Mouse (Mus musculus) embryonic facial prominence, embryonic 12.5 days (tissue): ENCODE data around the gene Omp. TPM values are rescaled to one million over a fixed set of nuclear protein-coding genes. Genes with fewer than 3 reads are reported as not detected.

Experiments used
- ATAC-seq: fragments of 200-750 bp; cut with Nextera tagmentation; 2 replicates; pipeline ENCODE4 v1.8.0; 2017; ENCODE audit not compliant: insufficient number of reproducible peaks, insufficient read depth, low FRiP score, low TSS enrichment
- H3K27ac ChIP-seq: fragments of 300-500 bp; sonication (generic); 2 replicates; pipeline ENCODE4 v1.5.1; 2016; ENCODE audit warnings: mild to moderate bottlenecking
- H3K27me3 ChIP-seq: fragments of 300-500 bp; sonication (generic); 2 replicates; pipeline ENCODE4 v1.6.1; 2016; ENCODE audit warnings: mild to moderate bottlenecking, moderate library complexity
- H3K36me3 ChIP-seq: fragments of 300-500 bp; sonication (generic); 2 replicates; pipeline ENCODE4 v1.6.1; 2016; ENCODE audit warnings: mild to moderate bottlenecking
- H3K4me1 ChIP-seq: fragments of 300-500 bp; sonication (generic); 2 replicates; pipeline ENCODE4 v1.6.1; 2016
- H3K4me2 ChIP-seq: fragments of 300-500 bp; sonication (generic); replicated peaks from 2 replicates; pipeline ENCODE4 v1.6.1; 2016; ENCODE audit warnings: mild to moderate bottlenecking, moderate library complexity
- H3K4me3 ChIP-seq: fragments of 300-500 bp; sonication (generic); 2 replicates; pipeline ENCODE4 v1.5.1; 2016; ENCODE audit warnings: mild to moderate bottlenecking
- H3K9ac ChIP-seq: fragments of 300-500 bp; sonication (generic); 2 replicates; pipeline ENCODE4 v1.6.1; 2016; ENCODE audit warnings: mild to moderate bottlenecking, moderate library complexity
- H3K9me3 ChIP-seq: fragments of 300-500 bp; sonication (generic); 2 replicates; pipeline ENCODE4 v1.6.1; 2016; ENCODE audit warnings: mild to moderate bottlenecking, moderate library complexity
- WGBS: fragments of 180-500 bp; shearing (Covaris S2); methylation state at CpG from one replicate; pipeline ENCODE4 v1.1.7; 2016; 5-methylcytosine and 5-hydroxymethylcytosine counted together
- polyA plus RNA-seq: library from polyadenylated mRNA; unstranded; fragments of >200 nt; fragmentation: Nextera tagmentation; extraction: Ambion mirVana; gene quantifications from 2 replicates; pipeline ENCODE4 v1.2.1, GENCODE M21; 2016

Gene Omp
- polyA plus RNA-seq, 1 experiment from 2014 or later = 0.46 TPM

GRCm38 (mm10) chr7:98111233-98111632 is 34.1 kb downstream of the Omp start:
- Histone ChIP-seq H3K9ac (peak overlapping the region; percentile 58), H3K27ac (no peak overlapping the region)
- 5% methylated on average over 25 of the region's 25 CpGs for WGBS

DNA sequence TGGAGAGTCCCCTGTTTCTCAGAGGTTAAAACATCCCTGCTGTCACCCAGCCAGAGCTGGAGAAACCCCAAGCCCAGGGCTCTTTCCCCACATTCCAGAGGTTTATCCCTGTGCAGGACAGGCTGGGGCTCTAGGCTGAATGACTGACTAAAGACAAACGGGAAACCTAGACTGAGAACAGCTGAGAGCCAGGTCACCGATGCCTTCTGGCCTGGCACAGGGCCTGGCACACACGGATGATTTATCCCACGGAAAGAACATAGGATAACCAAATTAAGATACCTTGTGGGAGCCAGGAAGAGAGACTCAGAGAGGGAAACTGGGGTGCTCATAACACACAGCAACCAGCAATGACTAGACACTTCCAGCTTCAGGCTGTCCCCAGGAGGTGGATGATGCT is 35.5 kb downstream of the Omp start:
- H3K9ac ChIP-seq = no peak overlapping the region
- H3K4me2 ChIP-seq = no peak overlapping the region
- WGBS = 69% methylated on average over 4 of the region's 4 CpGs

More at GRCm38 (mm10) chr7:98111233-98111632, 34.1 kb downstream of the Omp start:
- no peaks in the 10 kb centered on the region for H3K36me3 ChIP-seq
- peak overlapping the region; percentile 52 for H3K4me2 ChIP-seq
- H3K4me1 ChIP-seq = peaks cover 13% of the 10 kb centered on the region
- H3K4me3 ChIP-seq = peak overlapping the region; percentile 20
- peaks cover 34% of the 10 kb centered on the region for H3K27me3 ChIP-seq
- ATAC-seq = no peak
- no peaks in the 10 kb centered on the region for H3K9me3 ChIP-seq

GRCm38 (mm10) chr7:98108636-98109430 is 36.5 kb downstream of the Omp start:
- no peak overlapping the region for H3K4me3 ChIP-seq
- H3K27ac ChIP-seq = no peak overlapping the region
- H3K4me1 ChIP-seq = peaks cover 13% of the 10 kb centered on the region
- H3K9ac ChIP-seq = no peak overlapping the region
- 84% methylated on average over 16 of the region's 16 CpGs for WGBS
- peaks cover 29% of the 10 kb centered on the region for H3K27me3 ChIP-seq
- peak; percentile 36; the same call in 1 of the 2 replicates for ATAC-seq
- H3K4me2 ChIP-seq = no peak overlapping the region
- no peaks in the 10 kb centered on the region for H3K36me3 ChIP-seq
- H3K9me3 ChIP-seq = no peaks in the 10 kb centered on the region

More for the DNA sequence above, 35.5 kb downstream of the Omp start:
- no peak overlapping the region for H3K27ac ChIP-seq
- no peaks in the 10 kb centered on the region for H3K36me3 ChIP-seq
- H3K4me3 ChIP-seq = no peak overlapping the region
- ATAC-seq = no peak
- H3K4me1 ChIP-seq = peaks cover 13% of the 10 kb centered on the region
- H3K9me3 ChIP-seq = no peaks in the 10 kb centered on the region
- peaks cover 29% of the 10 kb centered on the region for H3K27me3 ChIP-seq

DNA sequence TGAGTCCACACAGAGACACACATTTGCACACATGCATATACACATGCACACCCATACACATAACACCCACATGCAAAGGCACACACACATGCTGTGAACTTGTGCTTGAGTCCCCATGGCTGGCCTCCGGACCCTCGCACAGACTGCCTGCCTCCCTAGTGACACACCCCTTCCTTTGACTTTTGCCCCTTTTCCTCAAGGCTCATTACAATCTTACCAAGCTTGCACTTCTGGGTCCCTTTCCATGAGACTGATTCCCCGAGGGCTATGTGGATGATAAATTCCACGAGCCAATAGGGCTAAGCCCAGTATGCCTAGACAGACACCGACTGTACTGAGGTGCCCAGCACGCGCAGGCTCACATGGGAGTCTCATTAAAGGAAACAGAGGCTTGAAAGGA is 39.0 kb downstream of the Omp start:
- 87% methylated on average over 7 of the region's 7 CpGs for WGBS

GRCm38 (mm10) chr7:98104481-98105435 is 40.5 kb downstream of the Omp start:
- no peaks in the 10 kb centered on the region for H3K36me3 ChIP-seq
- 0 out of 2 replicates have a peak overlapping the region, but pooled peaks have one; percentile 38 for H3K9ac ChIP-seq
- no peak for ATAC-seq
- no peak overlapping the region for H3K4me3 ChIP-seq
- H3K27ac ChIP-seq = no peak overlapping the region
- 63% methylated on average over 16 of the region's 16 CpGs for WGBS
- peaks cover 9% of the 10 kb centered on the region; the same call in 1 of the 2 replicates for H3K4me1 ChIP-seq
- peaks cover 3% of the 10 kb centered on the region; the same call in 1 of the 2 replicates for H3K27me3 ChIP-seq
- H3K9me3 ChIP-seq = no peaks in the 10 kb centered on the region
- H3K4me2 ChIP-seq = no peak overlapping the region

More for the DNA sequence above, 39.0 kb downstream of the Omp start:
- Histone ChIP-seq H3K4me1 (peaks cover 15% of the 10 kb centered on the region), H3K36me3 (no peaks in the 10 kb centered on the region), H3K9me3 (no peaks in the 10 kb centered on the region), H3K4me3 (no peak overlapping the region), H3K4me2 (no peak overlapping the region), H3K27me3 (peaks cover 12% of the 10 kb centered on the region), H3K9ac (no peak overlapping the region), H3K27ac (no peak overlapping the region)
- no peak for ATAC-seq

DNA sequence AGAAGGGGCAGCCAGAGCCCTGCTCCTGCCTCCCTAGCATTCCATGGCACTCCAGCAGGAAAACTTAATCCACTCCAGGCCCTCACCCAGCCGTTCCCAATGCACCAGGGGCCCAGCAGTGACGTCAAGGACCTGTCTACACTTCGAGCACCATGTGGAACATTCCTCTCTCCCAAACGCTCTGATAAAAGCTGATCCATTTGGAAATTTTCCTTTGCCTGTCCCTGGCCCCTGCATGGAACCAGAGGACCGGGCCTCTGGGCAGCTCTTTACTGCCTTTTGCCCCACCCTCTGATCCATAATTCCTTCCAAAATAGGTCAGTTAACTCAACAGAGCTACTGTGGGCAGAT is 41.4 kb downstream of the Omp start:
- no peaks in the 10 kb centered on the region for H3K9me3 ChIP-seq
- H3K4me2 ChIP-seq = no peak overlapping the region
- no peak overlapping the region for H3K9ac ChIP-seq
- no peak overlapping the region for H3K27ac ChIP-seq
- WGBS = 71% methylated on average over 5 of the region's 5 CpGs
- H3K27me3 ChIP-seq = peaks cover 3% of the 10 kb centered on the region; the same call in 1 of the 2 replicates
- no peak for ATAC-seq
- no peak overlapping the region for H3K4me3 ChIP-seq
- H3K4me1 ChIP-seq = 0 out of 2 replicates have a peak, but pooled peaks cover 5% of the 10 kb centered on the region
- H3K36me3 ChIP-seq = no peaks in the 10 kb centered on the region

GRCm38 (mm10) chr7:98103002-98103941 is 42.0 kb downstream of the Omp start:
- Histone ChIP-seq H3K4me3 (peak overlapping the region; percentile 20; the same call in 1 of the 2 replicates), H3K9me3 (no peaks in the 10 kb centered on the region), H3K27me3 (peaks cover 3% of the 10 kb centered on the region; the same call in 1 of the 2 replicates), H3K27ac (0 out of 2 replicates have a peak overlapping the region, but pooled peaks have one; percentile 18), H3K36me3 (0 out of 2 replicates have a peak, but pooled peaks cover under 1% of the 10 kb centered on the region), H3K9ac (peak overlapping the region; percentile 53), H3K4me1 (0 out of 2 replicates have a peak, but pooled peaks cover 5% of the 10 kb centered on the region), H3K4me2 (peak overlapping the region; percentile 45)
- ATAC-seq = no peak
- WGBS = 19% methylated on average over 19 of the region's 26 CpGs

DNA sequence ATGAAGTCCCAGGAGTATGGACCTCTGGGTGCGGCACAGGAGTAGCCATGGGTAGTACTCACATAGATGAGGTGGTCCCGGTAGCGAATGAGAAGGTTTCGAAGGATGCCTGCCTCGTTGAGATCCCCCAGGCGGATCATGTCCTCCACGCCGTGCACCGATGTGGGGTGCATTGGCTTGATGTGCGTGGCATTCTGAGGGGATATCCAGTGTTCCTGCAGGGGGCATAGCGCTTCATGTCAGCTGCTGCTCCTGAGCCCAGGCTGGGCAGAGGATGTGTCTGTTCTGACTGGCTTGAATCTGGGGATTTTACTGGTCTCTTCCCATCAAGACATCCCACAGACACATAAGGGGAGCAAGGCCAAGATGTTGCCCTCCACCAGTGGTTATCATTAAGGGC is 42.8 kb downstream of the Omp start:
- Histone ChIP-seq H3K9me3 (no peaks in the 10 kb centered on the region), H3K9ac (peak overlapping the region; percentile 53), H3K4me2 (no peak overlapping the region)

DNA sequence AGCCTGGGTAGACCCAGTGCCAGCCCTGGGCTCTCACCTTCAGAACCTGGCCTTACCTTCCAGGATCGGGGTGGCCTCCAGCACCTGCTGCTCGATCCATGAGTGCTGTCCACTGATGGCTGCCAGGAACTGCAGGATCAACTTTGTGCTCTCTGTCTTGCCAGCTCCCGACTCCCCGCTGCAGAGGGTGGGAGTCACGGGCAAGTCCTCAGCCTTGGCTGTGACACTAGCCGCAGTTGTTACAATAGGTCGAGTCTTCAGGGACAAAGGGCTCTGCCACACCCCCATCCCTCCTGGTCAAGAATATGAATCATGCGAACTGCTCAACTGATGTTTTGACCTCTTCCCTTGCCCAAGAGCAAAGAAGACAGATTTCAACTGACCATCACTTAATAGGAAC is 47.7 kb downstream of the Omp start:
- WGBS = 90% methylated on average over 8 of the region's 8 CpGs

More for the DNA sequence above, 42.8 kb downstream of the Omp start:
- H3K27ac ChIP-seq = 0 out of 2 replicates have a peak overlapping the region, but pooled peaks have one; percentile 18
- no peaks in the 10 kb centered on the region for H3K27me3 ChIP-seq
- H3K4me1 ChIP-seq = 0 out of 2 replicates have a peak, but pooled peaks cover 5% of the 10 kb centered on the region
- WGBS = 95% methylated on average over 11 of the region's 11 CpGs
- H3K36me3 ChIP-seq = peaks cover 6% of the 10 kb centered on the region; the same call in 1 of the 2 replicates
- no peak for ATAC-seq
- H3K4me3 ChIP-seq = no peak overlapping the region

GRCm38 (mm10) chr7:98095852-98096251 is 49.5 kb downstream of the Omp start:
- H3K9ac ChIP-seq = no peak overlapping the region
- H3K27ac ChIP-seq = no peak overlapping the region
- no peaks in the 10 kb centered on the region for H3K27me3 ChIP-seq
- H3K4me1 ChIP-seq = no peaks in the 10 kb centered on the region
- H3K9me3 ChIP-seq = no peaks in the 10 kb centered on the region; the same call in 1 of the 2 replicates
- H3K4me3 ChIP-seq = no peak overlapping the region
- no peak overlapping the region for H3K4me2 ChIP-seq
- peaks cover 18% of the 10 kb centered on the region for H3K36me3 ChIP-seq
- ATAC-seq = no peak; the same call in 1 of the 2 replicates
- WGBS = 92% methylated on average over 4 of the region's 4 CpGs

More for the DNA sequence above, 47.7 kb downstream of the Omp start:
- Histone ChIP-seq H3K4me1 (0 out of 2 replicates have a peak, but pooled peaks cover 1% of the 10 kb centered on the region), H3K36me3 (peaks cover 18% of the 10 kb centered on the region), H3K4me2 (no peak overlapping the region), H3K27me3 (no peaks in the 10 kb centered on the region), H3K27ac (no peak overlapping the region), H3K9me3 (no peaks in the 10 kb centered on the region; the same call in 1 of the 2 replicates), H3K9ac (no peak overlapping the region), H3K4me3 (no peak overlapping the region)
- no peak for ATAC-seq
